Mouse (Mus musculus): ENCODE measurements at regions not wholly inside any gene's neighbourhood (a gene's known extent, or its start where the extent isn't known, plus 50 kb on each side); places are given as distances from the start of the nearest gene placed in this dataset.

GRCm38 (mm10) chr9:48055246-48055645 is 106.6 kb upstream of the Nxpe4 start:
- TF ChIP-seq CTCF (IDR thresholded peaks at IDR 0.05) (no peak), EP300 (IDR thresholded peaks at IDR 0.05) (no peak)
